Mouse (Mus musculus) G1E (cell line): ENCODE measurements around the gene Dync1li1.

Experiments
- CTCF ChIP-seq: IDR thresholded peaks from 2 replicates; pipeline ENCODE4 v1.5.1; 2012; ENCODE audit warnings: low read depth, low read length, inconsistent platforms, mixed read lengths
- GATA1 ChIP-seq: IDR thresholded peaks from 2 replicates; pipeline ENCODE4 v1.6.1; 2012; ENCODE audit warnings: borderline replicate concordance, low read length, inconsistent platforms, mixed read lengths
- GATA2 ChIP-seq: IDR thresholded peaks from 2 replicates; pipeline ENCODE4 v1.6.1; 2012; ENCODE audit warnings: low read depth, low read length, inconsistent platforms, borderline replicate concordance
- POLR2AphosphoS5 ChIP-seq: IDR thresholded peaks from 2 replicates; pipeline ENCODE4 v1.6.1; 2012; ENCODE audit warnings: low read depth, low read length, inconsistent platforms; ENCODE audit not compliant: insufficient replicate concordance

- no peak for TF ChIP-seq GATA2
- TF ChIP-seq CTCF: no peak
- no peak for TF ChIP-seq GATA1
- no peak for TF ChIP-seq POLR2AphosphoS5
These were observed 10.7 kb downstream of the Dync1li1 start for GRCm38 (mm10) chr9:114699262-114699661.
